Mouse (Mus musculus): Measurements from ENCODE around the gene Gabra1.
A peak's percentile ranks its signal among the peaks of the same experiment; 100 is the strongest.

The Gabra1 gene

DNA sequence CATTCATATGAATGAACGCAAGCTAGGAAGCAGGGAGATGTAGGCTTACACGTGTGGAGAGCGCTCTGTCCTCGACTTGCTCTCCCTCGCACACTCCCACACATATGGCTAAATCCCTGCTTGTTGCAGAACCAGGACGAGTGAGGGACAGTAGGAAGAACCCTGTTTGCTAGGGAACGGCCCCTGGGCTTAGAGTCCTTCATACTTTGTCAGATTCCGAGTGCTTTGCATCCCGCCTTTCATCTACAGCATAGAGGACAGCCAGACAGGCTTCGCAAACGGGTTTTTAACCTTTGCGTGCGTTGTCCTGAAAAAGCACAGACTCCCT, at the start of gene Gabra1:
Gene Gabra1, minus strand, starts transcription at position 106 of the 328 bp plus-strand sequence.
- DNase-seq (ENCODE audit: low read depth, low spot score): peak; percentile 91

- peak; percentile 86 for DNase-seq (ENCODE audit: low read depth, low spot score)
Measured at GRCm38 (mm10) chr11:42181973-42182824, 531 bp downstream of the Gabra1 start.

GRCm38 (mm10) chr11:42181426-42181825, 1.3 kb downstream of the Gabra1 start:
- peak; percentile 56 for DNase-seq (ENCODE audit: low read depth, low spot score)

DNA sequence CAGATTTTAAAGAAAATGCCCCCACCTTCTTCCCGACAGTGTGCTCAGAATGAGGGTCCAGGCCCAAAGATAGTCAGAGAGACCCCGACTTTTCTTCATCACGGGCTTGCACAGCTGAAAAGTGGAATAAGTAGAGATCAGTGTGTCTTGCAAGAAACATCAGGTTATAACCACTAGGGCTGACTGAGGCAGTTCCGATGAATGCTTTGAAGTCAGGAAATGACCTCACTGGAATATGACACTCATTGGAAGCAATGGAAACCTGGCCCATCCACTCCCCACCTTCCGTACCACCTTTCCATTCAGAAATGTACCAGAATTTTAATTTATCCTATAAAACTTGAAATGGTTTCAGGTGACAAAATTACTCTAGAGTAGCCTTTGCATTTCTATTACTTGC, 3.2 kb downstream of the Gabra1 start:
- peak; percentile 68 for DNase-seq (ENCODE audit: low read depth, low spot score)

DNA sequence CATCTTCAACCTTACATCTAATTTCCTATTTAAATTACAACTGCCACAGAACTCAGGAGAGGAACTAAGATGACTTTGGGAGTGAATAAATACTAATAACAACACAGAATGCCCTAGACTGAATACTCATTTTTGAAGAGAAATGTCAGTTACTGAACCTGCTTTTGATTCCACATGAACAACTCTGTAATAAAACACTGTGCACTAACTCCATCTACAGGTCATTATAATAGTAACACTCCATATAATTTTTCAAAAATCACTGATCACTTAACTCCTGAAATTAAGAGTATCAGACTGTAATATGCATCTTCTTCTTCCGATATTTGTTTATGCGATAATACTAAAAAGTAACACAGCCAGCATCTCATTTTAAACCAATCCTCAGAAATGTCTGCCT, 4.4 kb downstream of the Gabra1 start:
- peak; percentile 31 for DNase-seq (ENCODE audit: low read depth, low spot score)

GRCm38 (mm10) chr11:42151396-42151795, 31.3 kb downstream of the Gabra1 start:
- peak; percentile 77 for DNase-seq (ENCODE audit: low read depth, low spot score)

GRCm38 (mm10) chr11:42116931-42117330, 65.8 kb downstream of the Gabra1 start:
- peak; percentile 97 for DNase-seq (ENCODE audit: low read depth, low spot score)

DNA sequence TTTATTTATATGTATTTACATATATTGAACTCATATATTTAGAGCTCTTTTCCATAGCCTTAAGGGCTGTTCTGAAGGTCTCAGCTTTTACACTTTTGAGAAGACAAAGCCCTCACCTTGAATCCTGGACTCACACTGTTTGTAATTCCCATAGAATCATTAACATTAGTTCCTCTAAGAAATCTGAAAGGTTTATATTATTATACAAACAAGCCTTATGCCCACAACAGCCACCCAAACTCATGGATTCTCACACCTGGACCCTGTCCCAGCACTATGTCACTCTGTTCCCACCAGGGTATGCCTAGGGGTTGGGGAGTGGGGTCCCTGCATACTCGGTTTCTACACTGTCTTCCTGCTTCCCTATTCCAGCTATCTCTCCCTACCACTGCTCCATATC, 72.7 kb downstream of the Gabra1 start:
- DNase-seq (ENCODE audit: low read depth, low spot score): no peak

DNA sequence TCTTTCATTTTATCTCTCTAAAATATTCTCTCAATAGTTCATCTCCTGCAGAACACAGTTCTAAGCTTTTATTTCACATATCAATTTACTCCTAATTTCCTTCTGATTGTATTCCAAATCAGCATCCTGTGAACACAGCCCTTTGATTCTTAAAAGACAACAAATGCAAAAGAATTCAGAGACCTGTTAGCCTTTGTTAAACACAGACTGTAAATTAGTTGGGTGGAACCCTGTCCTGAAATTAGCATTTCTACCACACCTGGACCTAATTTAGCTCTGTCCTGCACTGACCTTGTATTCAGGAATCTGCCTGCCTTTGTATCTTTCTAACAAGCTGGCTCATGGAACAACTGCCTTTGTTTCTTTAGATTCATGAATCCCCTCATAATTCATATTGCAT, 73.1 kb downstream of the Gabra1 start:
- DNase-seq (ENCODE audit: low read depth, low spot score): no peak

- DNase-seq (ENCODE audit: low read depth, low spot score): no peak
Measured at GRCm38 (mm10) chr11:42095556-42095955, 87.2 kb downstream of the Gabra1 start.

Measured in brain, adult 2 months (tissue).